Mouse (Mus musculus): ENCODE data around the gene Ubac2.

Gene Ubac2

DNA sequence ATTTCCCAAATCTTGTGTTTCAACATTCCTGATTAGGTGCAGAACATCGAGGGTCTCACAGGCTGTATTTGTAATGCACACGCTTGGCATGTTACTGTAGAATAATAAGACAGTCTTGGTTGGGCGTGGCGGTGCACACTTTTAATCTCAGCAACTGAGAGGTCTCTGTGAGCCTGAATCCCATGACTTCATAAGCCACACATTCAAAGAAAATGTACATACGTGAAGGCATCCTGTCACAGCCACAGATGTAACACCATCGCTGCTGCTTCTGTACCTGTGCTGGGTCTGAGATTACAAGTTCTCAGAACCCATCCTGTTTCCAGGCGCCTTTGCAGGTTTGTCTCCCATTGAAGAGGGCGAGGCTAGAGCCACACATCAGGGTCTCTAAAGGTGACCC lies 133.3 kb downstream of the Ubac2 start:
- no peak for DNase-seq

DNA sequence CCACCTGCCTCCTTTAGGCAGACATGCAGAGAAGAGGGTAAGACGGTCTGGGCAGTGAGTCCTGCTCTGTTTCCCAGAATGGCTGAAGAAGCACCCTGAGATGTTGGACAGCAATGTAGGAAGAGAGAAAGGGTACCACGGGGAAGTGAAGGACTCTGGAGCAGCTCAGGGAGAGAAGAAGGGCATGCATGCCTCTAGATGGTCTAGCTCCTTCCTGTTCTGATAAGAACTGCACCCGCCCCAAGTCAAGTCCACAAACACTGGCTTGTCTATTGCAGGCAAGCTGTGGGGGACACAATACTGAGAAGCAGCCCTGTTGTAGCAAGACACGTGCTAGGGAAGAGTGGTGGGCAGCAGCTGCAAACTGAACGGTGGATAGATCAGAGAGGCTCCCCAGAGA lies 133.8 kb downstream of the Ubac2 start:
- no peak for DNase-seq

DNA sequence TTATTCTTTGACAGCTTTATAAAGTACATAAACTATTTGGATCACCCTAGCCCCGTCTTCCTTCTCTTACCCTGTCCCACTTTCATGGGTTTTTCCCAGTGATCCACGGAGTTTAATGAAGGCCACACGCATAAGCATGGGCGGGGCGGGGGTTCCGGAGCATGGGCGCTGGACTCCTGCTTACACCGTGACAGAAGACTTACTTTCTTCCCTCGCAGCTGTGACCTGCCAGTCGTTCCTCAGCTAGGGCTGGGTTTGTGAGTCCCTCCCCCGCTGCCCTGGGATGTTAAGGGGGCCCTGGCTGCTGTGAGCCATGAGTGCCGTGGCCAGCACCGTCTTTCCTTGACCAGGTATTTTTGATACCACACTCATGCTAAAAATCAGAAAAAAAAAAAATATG lies 134.4 kb downstream of the Ubac2 start:
- DNase-seq: no peak

DNA sequence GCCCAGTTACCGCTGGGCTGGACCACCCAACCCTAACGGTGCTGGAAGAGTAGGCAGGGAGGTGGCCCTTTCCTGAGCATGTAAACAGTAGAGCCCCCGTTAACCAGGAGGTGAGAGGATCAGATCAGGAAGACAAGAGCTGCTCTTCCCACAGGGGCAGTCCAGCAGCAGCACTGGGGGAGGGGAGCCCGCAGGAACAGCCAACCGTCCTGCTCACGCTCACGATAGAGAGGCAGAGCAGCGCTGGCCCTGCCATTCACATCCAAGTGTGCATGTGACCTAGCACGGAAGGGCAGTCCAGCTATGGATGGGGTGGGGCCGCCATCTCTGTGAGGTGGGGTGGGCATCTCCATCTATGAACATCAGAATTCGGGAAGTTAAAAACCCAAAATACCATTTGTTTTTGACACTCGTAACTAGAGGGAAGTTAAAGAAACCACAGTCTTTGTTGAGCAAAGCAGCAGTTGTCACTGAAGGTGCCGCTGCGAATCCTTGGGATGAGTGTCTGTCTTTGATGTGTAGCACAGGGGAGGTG lies 135.1 kb downstream of the Ubac2 start:
- DNase-seq: no peak

DNA sequence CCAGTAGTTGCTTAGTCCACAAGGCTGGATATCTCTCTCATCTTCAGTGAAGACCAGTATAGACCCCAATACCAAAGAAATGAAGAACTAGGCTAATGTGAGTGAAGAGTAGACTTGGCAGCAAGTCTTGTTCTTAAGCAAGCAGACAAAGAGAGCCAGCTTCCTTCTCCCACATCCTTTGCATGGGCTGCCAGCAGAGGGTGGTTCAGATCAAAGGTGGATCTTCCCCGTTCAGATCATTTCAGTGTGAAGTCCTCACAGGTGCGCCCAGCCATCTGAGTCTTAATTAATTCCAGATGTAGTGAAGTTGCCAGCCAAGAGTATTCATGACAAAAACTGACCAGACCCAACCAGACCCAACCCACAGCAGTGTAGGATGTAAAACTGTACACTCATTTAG lies 139.5 kb downstream of the Ubac2 start:
- DNase-seq: no peak

DNA sequence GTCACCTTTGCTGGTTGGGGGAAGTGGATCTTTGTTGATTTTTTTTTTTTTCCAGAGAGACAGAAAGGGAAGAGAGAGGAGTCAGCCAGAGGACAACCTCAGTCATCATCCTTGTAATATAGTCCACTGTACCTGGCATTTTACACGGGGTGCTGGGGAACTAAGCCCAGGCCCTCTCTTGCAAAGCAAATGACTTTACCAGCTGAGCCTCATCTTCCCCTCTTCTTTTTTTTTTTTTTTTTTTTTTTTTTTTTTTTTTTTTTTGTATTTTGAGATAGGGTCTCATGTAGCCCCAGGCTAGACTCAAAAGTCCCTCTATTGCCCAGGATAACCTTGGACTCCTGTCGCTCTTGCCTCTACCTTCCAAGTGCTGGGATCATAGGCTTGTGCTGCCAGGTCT lies 141.0 kb downstream of the Ubac2 start:
- no peak for DNase-seq

DNA sequence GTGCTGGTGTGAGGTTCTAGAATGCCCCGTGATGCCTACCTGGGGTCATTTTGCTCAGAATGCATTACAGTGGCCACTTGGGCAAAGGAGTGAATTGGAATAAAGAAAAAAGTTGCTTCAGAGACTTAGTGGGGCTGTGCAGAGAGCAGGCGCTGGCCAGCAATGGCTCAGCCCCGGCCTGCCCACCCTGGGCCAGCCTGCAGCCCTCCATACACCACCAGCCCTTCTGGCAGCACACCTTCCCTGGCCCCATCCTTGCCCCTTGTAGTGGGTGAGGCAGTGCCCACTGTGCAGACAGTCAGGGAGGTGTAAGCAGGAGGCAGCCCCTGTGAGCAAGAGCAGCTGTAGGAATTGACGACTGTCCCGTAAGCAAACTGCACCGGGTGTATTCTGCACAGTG lies 142.1 kb downstream of the Ubac2 start:
- no peak for DNase-seq

DNA sequence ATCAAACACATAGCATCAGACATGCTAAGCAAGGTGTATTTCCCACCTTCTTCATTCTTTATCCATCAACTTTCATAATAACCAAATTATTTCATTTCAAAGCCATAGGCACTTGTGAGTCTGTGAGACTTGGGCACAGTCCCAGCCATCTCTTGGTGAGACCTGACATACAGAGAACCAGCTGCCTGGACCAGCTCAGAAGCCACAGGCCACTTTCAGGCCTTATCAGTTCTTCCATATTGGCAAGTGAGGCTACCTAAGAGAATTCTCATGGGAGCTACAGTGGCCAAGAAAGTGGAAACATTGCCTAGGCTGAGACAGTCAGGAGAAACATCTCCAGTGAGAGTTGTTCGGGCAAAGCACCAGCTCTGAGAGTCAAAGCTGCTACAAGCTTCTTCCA lies 144.6 kb downstream of the Ubac2 start:
- no peak for DNase-seq

DNA sequence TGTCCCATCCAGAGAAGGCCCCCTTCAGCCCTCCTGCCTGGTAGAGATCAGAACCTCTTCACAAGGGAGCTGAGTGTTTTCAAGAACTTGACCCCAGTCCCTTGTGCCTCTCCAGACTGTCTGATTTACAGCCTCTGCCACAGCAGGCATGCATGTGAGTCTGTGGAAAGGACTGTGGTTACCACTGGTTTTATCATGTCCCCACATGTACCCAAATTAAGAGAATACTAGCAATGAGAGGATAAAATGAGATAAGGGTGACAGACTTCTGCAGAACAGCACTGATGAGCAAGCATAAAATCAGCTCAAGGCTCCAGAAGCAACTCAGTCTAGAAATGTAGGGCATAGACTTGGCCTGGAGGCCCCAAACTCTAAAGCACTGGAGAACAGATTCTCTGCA lies 145.5 kb downstream of the Ubac2 start:
- DNase-seq: no peak

DNA sequence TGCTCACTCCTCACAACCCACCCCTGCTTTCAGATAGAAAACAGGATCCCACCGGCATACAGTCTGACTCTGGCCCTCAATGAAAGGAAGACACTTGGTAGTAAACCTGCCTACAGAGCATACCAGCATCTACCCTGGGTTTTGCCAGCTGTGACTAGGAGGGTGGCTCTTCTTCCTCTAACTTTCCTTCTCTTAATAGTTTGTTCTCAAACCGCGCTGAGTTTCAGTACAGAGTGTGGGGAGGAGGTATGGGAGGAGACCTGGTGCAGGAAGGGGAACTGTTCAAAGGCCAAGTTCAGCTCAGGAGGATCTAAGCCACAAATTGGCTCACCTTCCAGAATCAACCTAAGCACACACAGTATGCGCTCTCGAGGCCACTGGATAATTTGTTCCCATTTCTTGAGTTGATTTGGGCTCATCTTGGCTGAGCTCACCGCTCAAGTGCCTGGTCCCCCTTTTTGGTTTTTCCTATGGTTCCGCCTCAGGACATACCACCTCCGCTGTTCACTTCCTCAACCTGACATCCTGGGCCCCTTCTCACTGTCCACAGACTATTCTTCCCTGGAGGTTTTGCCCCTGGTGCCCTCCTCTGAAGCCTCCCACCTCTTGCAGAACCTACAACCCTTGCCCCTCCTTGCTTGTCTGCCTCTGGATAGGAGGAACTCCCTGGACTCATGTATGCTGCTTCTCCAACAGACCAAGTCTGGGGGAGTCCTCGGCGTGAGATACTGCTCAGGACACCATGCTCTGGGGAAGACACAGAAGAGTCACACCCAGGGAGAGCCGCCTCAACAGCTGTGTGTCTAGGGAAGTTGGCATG lies 150.7 kb downstream of the Ubac2 start:
- DNase-seq: peak in 1 of 2 experiments; percentile 46

DNA sequence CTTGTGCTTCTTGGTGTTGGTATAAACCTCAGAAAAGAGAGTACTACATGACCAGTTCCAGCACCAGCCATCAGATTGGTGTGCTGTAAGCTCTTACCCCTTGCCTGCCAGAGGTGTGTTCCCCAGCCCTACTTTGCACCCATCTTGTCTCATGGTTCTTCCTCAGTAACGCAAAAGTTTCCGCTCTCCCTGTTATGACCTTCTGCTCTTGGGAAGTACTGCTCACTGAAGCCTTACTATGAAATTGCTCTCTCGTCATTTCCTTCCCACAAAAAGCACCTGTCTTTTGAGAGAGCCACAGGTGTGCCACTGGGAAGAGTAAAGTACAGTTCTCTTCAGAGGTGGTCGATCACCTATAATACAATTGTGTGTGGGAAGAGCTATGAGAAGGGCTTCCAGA lies 151.4 kb downstream of the Ubac2 start:
- no peak for DNase-seq

DNA sequence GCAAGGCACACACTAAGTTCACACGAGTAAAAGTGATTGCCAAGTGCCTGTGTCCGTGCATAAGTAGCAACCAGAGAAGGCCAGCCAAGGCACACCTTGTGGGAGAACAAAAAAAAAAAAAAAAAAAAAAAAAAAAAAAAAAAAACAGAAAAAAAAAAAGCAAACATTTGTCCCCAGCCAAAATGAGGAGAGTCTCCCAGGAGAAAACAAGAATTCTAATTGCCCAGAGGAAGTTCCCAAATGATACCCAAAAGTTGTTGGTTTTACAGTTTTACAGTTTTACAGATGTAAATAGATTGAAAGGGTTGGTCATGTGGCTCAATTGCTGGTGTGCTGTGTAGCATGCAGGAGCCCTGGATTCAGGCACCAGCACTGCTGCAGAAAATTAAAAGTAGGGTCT lies 153.6 kb downstream of the Ubac2 start:
- DNase-seq: no peak

DNA sequence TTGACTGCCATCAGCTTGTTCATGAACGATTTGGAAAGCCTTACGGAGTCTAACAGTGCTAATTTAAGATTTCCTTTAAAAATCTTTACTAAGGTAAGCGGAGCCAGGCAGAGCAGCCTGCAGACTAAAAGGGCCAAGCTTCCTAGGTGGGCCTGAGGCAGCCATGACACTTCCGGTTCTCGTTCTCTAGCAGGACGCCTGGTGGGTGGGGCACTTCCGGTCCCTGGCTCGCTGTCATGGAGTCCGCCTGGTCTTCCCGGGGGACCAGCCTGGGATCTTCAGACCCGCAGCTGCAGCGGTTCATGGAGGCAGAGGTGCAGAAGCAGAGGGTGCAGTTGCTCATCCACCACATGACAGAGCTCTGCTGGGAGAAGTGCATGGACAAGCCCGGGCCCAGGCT lies 156.0 kb downstream of the Ubac2 start, which contains the start of gene Timm8a2:
Gene Timm8a2, plus strand, starts transcription at position 224 of the 400 bp plus-strand sequence.
- DNase-seq: no peak

DNA sequence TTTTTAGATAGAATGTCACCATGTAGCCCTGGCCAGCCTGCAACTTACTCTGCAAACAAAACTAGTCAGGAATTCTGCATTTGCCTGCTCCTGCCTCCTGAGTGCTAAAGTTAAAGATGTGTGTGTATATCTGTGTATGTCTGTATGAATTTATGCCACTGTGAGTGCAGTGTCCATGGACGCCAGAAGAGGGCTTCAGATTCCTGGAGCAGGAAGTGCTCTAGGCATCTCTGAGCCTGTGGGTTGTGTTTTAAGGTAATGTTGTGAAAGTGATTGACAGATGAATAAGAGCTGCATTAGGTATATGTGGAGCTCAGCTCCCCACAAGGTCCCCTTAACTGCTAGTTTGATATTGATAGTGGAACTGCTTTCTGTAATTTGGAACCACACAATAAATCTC lies 156.8 kb downstream of the Ubac2 start:
- no peak for DNase-seq

DNA sequence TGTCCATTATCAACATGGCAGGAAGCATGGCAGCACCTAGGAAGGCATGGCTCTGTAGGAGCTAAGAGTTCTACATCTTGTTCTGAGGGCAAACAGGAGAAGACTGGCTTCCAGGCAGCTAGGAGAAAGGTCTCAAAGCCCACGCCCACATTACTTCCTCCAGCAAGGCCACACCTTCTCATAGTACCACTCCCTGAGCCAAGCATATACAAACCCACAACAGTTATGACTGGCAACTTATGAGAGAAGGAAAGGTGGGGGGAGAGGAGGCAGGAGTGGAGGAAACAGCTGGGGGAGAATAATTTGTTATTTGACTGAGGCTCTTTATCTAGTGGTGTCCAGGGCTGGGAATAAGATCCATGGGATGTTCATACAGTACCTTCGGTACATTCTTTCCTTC lies 157.4 kb downstream of the Ubac2 start:
- DNase-seq: no peak

DNA sequence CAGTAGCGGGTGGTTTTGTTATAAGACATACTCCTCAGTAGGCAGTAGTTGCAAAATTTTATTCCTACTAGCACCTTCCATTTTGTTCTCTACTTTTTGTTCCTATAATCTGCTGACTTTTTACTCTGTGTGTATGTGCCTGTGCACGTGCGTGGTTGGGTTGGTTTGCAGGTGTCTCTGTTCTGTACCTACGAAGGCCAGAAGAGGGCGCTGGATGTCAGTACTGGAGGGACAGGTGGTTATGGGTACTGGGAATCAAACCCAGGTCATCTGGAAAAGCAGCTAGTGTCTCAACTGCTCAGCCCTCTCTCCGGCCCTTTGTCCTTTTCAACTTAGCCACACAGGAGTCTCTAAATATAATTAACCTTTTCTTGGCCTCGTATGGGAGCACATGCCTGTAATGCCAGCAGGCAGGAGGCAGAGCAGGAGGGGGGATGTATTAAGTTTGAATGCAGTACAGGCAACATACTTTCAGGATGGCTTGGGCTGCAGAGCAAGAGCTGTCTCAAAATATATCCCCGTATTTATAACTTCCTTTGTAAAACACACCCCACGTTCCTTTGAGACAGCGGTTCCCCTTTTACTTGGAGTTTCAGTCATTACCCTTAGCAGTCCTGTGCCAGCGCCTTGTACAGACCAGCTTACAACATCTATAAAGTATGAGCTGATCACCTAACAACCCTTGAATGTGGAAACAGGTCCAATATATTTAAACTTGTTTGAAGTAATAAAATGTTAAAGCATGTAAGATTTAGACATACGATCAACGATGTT lies 160.6 kb downstream of the Ubac2 start:
- DNase-seq: no peak

DNA sequence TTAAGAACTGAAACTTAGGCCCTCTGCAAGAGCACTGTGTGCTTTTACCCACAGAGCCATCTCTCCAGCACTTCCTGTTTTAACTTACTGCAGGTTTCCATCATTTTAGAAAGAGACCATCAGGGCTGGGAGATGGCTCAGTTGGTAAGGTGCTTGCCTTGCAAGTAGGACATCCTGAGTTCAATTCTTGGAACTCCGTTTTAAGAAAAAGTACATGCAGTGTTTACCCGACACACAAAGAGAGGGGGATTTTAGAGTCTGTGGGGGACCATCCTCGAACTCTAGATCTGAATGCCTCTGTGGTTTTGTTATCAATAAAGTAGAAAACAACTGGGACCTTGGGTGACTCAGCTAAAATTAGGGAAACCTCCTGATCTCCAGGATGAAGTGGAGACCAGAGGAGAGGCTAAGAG lies 163.0 kb downstream of the Ubac2 start:
- DNase-seq: no peak

DNA sequence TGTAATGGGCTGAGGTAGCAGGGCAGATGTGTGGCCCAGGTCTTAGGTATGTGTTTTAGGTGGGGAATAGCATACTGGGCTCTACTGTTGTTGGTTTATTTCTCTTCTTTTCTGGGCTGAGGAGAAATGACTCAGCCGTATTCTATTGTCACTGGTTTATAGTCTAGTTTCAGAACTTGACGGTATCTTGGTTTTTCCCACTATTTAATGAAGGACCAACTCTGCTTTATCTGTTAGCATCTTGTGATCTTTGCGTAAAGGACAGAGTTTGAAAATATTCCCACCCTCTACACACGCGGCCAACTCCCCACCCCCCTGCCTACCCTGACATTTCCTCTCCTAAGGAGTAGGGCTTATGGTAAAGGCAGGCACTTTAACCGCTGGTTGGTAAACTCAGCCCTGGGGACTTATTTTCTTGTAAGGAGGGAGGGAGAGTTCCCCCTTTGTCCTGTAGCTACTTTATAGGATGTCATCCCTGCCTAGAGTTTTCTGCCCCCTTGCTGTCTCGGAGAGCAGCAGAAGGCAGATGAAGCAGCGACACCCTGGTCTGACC lies 163.8 kb downstream of the Ubac2 start:
- DNase-seq: no peak

DNA sequence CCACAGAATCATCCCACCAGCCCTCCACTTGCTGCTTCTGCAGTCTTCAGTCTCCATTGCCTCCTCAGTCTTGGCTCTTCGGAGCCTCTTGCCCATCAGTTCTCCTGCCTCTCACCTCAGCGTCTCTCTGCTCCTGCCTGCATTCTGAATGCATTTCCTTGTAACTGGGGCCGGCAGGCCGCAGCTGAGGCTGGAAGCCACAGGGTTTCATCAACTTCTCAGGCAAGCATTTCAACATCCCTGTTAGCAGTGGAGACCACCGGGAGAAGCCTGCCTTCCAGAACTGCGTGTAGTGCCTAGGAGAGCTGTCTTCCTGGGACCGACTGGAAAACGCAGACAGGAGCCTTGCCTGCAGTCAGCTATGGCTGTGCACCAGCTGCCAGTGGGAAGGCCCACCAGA lies 169.4 kb downstream of the Ubac2 start:
- DNase-seq: no peak

DNA sequence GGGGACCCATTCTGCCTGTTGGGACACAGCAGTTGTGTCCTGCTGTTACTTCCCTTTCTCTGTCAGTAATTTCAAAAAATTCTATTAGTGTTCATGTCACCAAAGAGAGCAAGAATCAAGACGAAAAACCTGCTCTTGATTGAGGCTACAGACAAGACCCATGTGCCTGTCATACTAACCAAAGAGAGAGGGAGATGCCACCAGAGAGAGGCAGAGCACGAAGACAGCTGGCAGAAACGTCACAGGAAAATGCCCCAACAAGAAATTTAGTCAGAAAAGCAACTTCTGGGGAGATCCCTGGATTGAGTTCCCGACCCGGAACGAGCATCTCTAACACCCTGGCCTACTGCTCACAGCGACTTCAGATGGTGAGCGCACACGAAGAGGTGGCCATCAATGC lies 170.4 kb downstream of the Ubac2 start:
- DNase-seq: no peak

DNA sequence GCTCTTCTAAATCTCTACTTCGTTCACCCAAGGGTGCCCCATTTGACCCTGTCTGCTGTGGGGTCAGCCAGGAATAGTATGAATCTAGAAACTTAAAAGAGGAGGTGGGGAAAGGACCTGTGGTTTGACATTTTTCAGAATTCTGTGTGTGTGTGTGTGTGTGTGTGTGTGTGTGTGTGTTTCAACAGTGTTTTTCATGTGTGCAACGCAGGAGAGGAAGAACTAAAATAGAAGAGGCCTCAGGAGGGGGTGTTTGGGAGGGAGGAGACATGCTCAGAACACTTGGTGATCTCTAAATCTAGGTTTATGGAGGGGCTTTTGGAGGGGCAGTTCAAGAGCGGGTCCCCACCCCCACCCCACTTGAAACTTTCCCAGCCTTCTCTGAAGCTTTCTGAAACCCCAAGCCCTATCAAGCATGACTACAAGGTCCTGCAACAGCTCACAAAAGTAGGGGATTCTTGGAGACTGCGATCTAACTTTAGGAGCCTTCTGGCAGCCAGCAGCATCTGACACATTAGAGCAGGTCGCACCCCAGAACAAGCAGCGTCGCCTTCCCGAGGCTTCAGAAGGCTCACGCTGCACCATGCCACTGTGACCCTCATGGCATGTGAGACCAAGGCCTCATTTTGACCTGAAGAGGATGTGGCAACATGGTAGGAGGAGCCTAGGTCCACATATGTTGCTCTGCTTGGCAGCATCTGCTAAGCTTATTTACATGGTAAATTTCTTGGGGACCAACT lies 174.6 kb downstream of the Ubac2 start:
- no peak for DNase-seq

DNA sequence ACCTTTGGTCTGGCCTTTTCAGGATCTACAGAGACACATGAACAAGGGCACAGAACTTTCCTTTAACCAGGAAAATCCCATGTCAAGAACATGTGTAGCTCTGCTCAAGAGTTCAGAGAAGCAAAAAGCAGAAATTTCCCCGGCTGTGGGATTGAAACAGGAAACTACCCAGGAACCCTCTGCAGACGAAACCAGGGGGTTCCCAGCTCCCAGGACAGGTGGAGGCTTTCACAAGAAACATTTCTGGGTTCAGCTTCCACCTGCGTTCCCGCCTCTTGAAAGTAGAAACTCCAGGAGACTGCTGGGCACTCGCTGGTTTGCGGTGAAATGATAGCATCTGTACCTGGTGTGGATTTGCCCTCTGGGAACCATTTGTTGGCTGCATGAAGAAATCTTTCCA lies 178.5 kb downstream of the Ubac2 start:
- DNase-seq: no peak

DNA sequence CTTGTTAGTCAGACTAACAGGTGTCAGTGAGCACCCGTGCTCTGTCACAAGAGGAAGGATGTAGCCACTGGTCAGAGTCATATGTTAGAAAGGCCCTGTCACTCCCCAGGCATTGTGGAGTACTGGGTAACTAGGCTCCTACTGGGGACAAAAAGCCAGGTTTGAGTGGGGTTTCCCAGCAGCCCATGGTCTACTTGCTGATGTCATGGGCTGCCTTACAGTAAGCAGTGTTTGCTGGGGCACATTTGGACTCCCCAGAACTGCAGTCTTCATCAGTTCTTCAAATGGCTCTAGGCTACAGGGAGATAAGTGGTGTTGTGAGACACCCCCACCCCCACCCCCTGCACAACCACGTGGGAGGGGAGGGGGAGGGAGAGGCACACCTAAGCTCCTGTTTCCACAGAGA lies 179.5 kb downstream of the Ubac2 start:
- no peak for DNase-seq
